Mouse (Mus musculus) lung, postnatal 14 days (tissue): Measurements from ENCODE around the gene Sumf1.

Experiments used
- DNase-seq: peaks from one replicate; pipeline ENCODE4 v3.0.0; 2021

Sumf1 gene

GRCm38 (mm10) chr6:108073931-108074330 is 111.5 kb downstream of the Sumf1 start:
- DNase-seq, result no peak

DNA sequence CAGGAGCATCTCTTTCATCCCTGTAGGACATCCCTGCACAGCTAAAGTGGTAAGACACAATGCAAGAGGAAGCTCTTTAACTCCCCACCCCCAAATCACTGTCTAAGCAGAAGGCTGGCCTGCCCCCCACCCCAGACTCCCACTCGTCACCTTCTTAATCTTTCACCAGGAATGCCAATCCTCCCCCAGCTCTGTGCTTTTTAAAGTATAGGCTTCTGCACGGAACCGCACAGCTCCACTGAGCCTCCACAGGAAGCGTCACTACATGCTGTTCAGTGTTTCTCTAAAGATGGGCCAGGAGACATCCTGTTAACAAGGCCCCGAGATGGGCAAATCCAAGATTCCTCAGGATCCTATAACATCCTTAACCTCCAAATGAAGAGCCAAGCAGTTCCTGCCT is 112.3 kb downstream of the Sumf1 start:
- DNase-seq, result no peak

DNA sequence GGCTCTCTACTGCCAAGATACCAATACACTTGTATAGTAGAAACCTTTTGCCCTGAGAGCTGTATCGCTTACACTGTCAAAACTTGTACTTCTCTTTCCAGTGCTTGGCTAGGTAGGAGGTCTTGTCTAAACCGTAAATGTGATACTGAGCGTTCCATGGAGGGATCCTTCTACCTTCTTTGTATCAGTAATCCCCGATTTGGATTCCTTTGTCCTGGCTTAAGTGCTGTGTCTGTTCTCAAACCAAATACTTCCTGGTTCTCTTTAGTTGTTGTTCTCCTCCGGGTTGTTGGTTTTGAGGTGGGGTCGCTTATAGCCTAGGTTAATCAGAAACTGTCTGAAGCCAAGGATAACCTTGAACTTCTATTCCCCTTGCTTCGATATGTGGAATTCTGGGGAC is 114.4 kb downstream of the Sumf1 start:
- DNase-seq, result no peak

DNA sequence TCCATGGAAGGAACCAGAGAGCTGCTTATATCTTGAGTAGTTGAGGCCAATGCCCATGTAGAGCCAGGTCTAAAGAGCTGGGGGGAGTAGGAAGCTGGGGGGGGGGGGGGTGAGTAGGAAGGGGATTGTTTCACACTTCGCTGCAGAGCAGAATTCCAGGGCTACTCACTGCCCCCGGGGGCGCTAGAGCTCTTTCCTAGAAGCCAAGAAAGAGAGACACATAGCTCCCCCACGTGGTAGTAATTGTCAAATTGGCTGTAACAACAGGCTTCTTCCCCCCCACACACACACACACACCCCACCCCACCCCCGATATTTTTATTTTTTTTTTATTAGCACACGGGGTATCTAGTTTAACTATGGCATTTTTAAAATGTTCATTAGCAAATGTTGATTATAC is 119.8 kb downstream of the Sumf1 start:
- peak; percentile 82 for DNase-seq

GRCm38 (mm10) chr6:108064918-108065526 is 120.4 kb downstream of the Sumf1 start, which contains the start of gene Setmar:
Gene Setmar (plus strand): TSS chr6:108065045.
- peak; percentile 98 for DNase-seq

DNA sequence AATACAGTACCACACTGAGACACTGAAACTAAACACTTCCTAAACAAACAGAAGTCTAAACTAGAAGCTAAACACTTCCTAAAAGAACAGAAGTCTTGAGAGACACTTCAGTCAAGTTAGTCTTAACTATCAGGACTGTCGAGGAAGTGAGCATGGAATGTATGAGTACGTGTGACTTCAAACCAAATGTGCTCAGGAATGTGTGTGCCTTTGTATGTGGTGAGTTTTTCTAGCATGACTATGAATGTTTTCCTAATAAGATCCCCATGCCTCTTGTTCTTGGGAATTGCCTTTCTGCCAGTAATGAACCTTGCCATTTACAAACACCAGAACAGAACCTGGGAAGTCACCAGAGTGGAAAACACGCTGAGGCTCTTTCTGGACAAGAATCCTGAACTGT is 124.3 kb downstream of the Sumf1 start:
- DNase-seq, result no peak

DNA sequence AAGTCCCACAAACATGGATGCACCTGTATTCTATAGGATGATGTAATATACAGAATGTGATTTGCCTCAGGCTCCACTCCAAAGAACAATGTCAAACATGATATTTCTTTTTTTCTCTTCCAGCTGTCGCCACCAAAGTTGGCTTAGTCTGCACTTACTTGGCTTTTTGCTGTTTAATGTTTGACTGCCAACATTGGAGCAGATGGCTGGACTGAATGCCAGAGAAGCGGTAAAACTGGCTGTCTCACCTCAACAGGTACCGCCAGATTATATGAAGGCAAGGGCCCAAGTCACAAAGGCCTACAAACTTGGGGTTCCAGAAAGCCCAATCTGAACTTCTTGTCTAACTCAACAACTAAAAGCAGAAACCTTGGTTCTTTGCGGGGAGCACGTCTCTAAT is 127.3 kb downstream of the Sumf1 start:
- DNase-seq, result no peak

DNA sequence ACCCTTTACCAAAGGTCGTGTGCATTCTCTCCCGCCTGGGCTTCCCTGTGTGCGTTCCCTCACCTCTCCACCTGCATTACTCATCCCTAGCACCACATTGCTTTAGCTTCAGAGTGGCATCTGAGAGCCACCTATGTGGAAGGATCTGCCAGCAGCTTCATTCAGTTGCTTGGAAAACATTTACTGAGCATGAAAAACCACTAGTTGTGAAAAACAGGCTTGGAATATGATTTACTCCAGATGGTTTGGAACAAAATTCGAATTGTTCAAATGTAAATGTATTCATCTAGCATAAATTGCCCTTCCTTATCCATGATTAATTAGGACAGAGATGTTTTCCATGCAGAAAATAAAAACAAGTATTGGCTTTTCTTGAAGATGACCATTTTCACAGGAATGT is 128.0 kb downstream of the Sumf1 start:
- DNase-seq, result no peak
